Mouse (Mus musculus): ENCODE data around the gene Bud23. TPM values are rescaled to one million over a fixed set of nuclear protein-coding genes. Genes with fewer than 3 reads are reported as not detected.
"Not testable (repeated sequence)": the region's sequence is repeated elsewhere in the genome, so short reads cannot be mapped to it uniquely, and the experiment has no call there.

Bud23 gene
- 38.0 and 49.6 TPM in 2 replicates for polyA plus RNA-seq (2011; ENCODE audit: insufficient read length, low read depth, missing spikeins)

- H3K27ac ChIP-seq (ENCODE audit: insufficient read depth, low read length) = not testable (repeated sequence)
- peak within 1 kb of the TSS; percentile 89 for H3K4me3 ChIP-seq (ENCODE audit: insufficient read depth, low read length)
Observed at GRCm38 (mm10) chr5:135064909-135065446, at the start of gene Bud23. Gene Bud23, minus strand, starts transcription at chr5:135064959.

GRCm38 (mm10) chr5:135113782-135114181, 49.0 kb upstream of the Bud23 start:
- Histone ChIP-seq H3K4me3 (ENCODE audit: insufficient read depth, low read length) (no peak overlapping the region), H3K27ac (ENCODE audit: insufficient read depth, low read length) (no peak overlapping the region), H3K4me1 (ENCODE audit: control insufficient read depth, insufficient read depth, low read length) (no peaks in the 10 kb centered on the region)
- no peak for TF ChIP-seq POLR2A (IDR thresholded peaks at IDR 0.05; ENCODE audit: low read depth, low read length)
- no peak for TF ChIP-seq CTCF (IDR thresholded peaks at IDR 0.05; ENCODE audit: borderline replicate concordance, insufficient read depth, low read length)

More at GRCm38 (mm10) chr5:135064909-135065446, at the start of gene Bud23:
- not testable (repeated sequence) for H3K4me1 ChIP-seq (ENCODE audit: control insufficient read depth, insufficient read depth, low read length)

- Histone ChIP-seq H3K27ac (ENCODE audit: insufficient read depth, low read length) (no peak overlapping the region), H3K4me1 (ENCODE audit: control insufficient read depth, insufficient read depth, low read length) (no peaks in the 10 kb centered on the region), H3K4me3 (ENCODE audit: insufficient read depth, low read length) (no peak overlapping the region)
- no peak for TF ChIP-seq CTCF (IDR thresholded peaks at IDR 0.05; ENCODE audit: borderline replicate concordance, insufficient read depth, low read length)
- TF ChIP-seq POLR2A (IDR thresholded peaks at IDR 0.05; ENCODE audit: low read depth, low read length) = no peak
Observed at GRCm38 (mm10) chr5:135109976-135110375, 45.2 kb upstream of the Bud23 start.

GRCm38 (mm10) chr5:135109426-135109825, 44.7 kb upstream of the Bud23 start:
- Histone ChIP-seq H3K4me1 (ENCODE audit: control insufficient read depth, insufficient read depth, low read length) (no peaks in the 10 kb centered on the region), H3K27ac (ENCODE audit: insufficient read depth, low read length) (no peak overlapping the region), H3K4me3 (ENCODE audit: insufficient read depth, low read length) (no peak overlapping the region)
- TF ChIP-seq POLR2A (IDR thresholded peaks at IDR 0.05; ENCODE audit: low read depth, low read length) (no peak), CTCF (IDR thresholded peaks at IDR 0.05; ENCODE audit: borderline replicate concordance, insufficient read depth, low read length) (no peak)

- no peak for TF ChIP-seq POLR2A (IDR thresholded peaks at IDR 0.05; ENCODE audit: low read depth, low read length)
- no peak for TF ChIP-seq CTCF (IDR thresholded peaks at IDR 0.05; ENCODE audit: borderline replicate concordance, insufficient read depth, low read length)
- H3K27ac ChIP-seq (ENCODE audit: insufficient read depth, low read length) = no peak overlapping the region
- H3K4me1 ChIP-seq (ENCODE audit: control insufficient read depth, insufficient read depth, low read length) = no peaks in the 10 kb centered on the region
- H3K4me3 ChIP-seq (ENCODE audit: insufficient read depth, low read length) = no peak overlapping the region
Observed at GRCm38 (mm10) chr5:135109017-135109416, 44.3 kb upstream of the Bud23 start.

- Histone ChIP-seq H3K27ac (ENCODE audit: insufficient read depth, low read length) (no peak overlapping the region), H3K4me3 (ENCODE audit: insufficient read depth, low read length) (no peak overlapping the region), H3K4me1 (ENCODE audit: control insufficient read depth, insufficient read depth, low read length) (no peaks in the 10 kb centered on the region)
- TF ChIP-seq CTCF (IDR thresholded peaks at IDR 0.05; ENCODE audit: borderline replicate concordance, insufficient read depth, low read length) (peak; percentile 65; the same call in 1 of the 2 replicates), POLR2A (IDR thresholded peaks at IDR 0.05; ENCODE audit: low read depth, low read length) (no peak)
Observed at GRCm38 (mm10) chr5:135107521-135108501, 43.1 kb upstream of the Bud23 start.

GRCm38 (mm10) chr5:135106758-135107256, 42.0 kb upstream of the Bud23 start:
- Histone ChIP-seq H3K4me1 (ENCODE audit: control insufficient read depth, insufficient read depth, low read length) (no peaks in the 10 kb centered on the region), H3K27ac (ENCODE audit: insufficient read depth, low read length) (no peak overlapping the region), H3K4me3 (ENCODE audit: insufficient read depth, low read length) (peak overlapping the region; percentile 19; the same call in 1 of the 2 replicates)
- TF ChIP-seq POLR2A (IDR thresholded peaks at IDR 0.05; ENCODE audit: low read depth, low read length) (no peak), CTCF (IDR thresholded peaks at IDR 0.05; ENCODE audit: borderline replicate concordance, insufficient read depth, low read length) (no peak)

- H3K4me1 ChIP-seq (ENCODE audit: control insufficient read depth, insufficient read depth, low read length) = no peaks in the 10 kb centered on the region
- H3K27ac ChIP-seq (ENCODE audit: insufficient read depth, low read length) = no peak overlapping the region
- TF ChIP-seq POLR2A (IDR thresholded peaks at IDR 0.05; ENCODE audit: low read depth, low read length) = no peak
- TF ChIP-seq CTCF (IDR thresholded peaks at IDR 0.05; ENCODE audit: borderline replicate concordance, insufficient read depth, low read length) = no peak
- no peak overlapping the region for H3K4me3 ChIP-seq (ENCODE audit: insufficient read depth, low read length)
Observed at GRCm38 (mm10) chr5:135103999-135104660, 39.4 kb upstream of the Bud23 start.

- Histone ChIP-seq H3K4me1 (ENCODE audit: control insufficient read depth, insufficient read depth, low read length) (no peaks in the 10 kb centered on the region), H3K27ac (ENCODE audit: insufficient read depth, low read length) (no peak overlapping the region), H3K4me3 (ENCODE audit: insufficient read depth, low read length) (no peak overlapping the region)
- no peak for TF ChIP-seq POLR2A (IDR thresholded peaks at IDR 0.05; ENCODE audit: low read depth, low read length)
- no peak for TF ChIP-seq CTCF (IDR thresholded peaks at IDR 0.05; ENCODE audit: borderline replicate concordance, insufficient read depth, low read length)
Observed at GRCm38 (mm10) chr5:135100981-135101380, 36.2 kb upstream of the Bud23 start.
